Mouse (Mus musculus) liver, postnatal 0 days (tissue): ENCODE measurements around the gene Gm2696. TPM values are rescaled to one million over a fixed set of nuclear protein-coding genes. Genes with fewer than 3 reads are reported as not detected.

Experiments used
- ATAC-seq: fragments of 200-750 bp; cut with Nextera tagmentation; 2 replicates; pipeline ENCODE4 v1.8.0; 2017; ENCODE audit warnings: mild to moderate bottlenecking, moderate library complexity
- DNase-seq: peaks from one replicate; pipeline ENCODE4 v3.0.0-alpha.2; 2016
- H3K27ac ChIP-seq: fragments of 300-500 bp; sonication (generic); 2 replicates; pipeline ENCODE4 v1.5.1; 2014; ENCODE audit warnings: antibody characterized with exemption, moderate library complexity, mild to moderate bottlenecking, low read depth
- H3K27me3 ChIP-seq: fragments of 300-500 bp; sonication (generic); 2 replicates; pipeline ENCODE4 v1.6.1; 2014; ENCODE audit warnings: low read length, control low read depth, mixed read lengths; ENCODE audit not compliant: insufficient read depth
- H3K36me3 ChIP-seq: fragments of 300-500 bp; sonication (generic); replicated peaks from 2 replicates; pipeline ENCODE4 v1.6.1; 2014; ENCODE audit warnings: mild to moderate bottlenecking, control low read depth, low read length, moderate library complexity, mixed read lengths; ENCODE audit not compliant: insufficient read depth
- H3K4me1 ChIP-seq: fragments of 300-500 bp; sonication (generic); 2 replicates; pipeline ENCODE4 v1.6.1; 2014; ENCODE audit warnings: antibody characterized with exemption, mild to moderate bottlenecking, control low read depth; ENCODE audit not compliant: insufficient read depth
- H3K4me2 ChIP-seq: fragments of 300-500 bp; sonication (generic); 2 replicates; pipeline ENCODE4 v1.6.1; 2014; ENCODE audit warnings: low read depth, mild to moderate bottlenecking, low read length, moderate library complexity, mixed read lengths
- H3K4me3 ChIP-seq: fragments of 300-500 bp; sonication (generic); 2 replicates; pipeline ENCODE4 v1.5.1; 2014; ENCODE audit warnings: low read depth, low read length
- H3K9ac ChIP-seq: fragments of 300-500 bp; sonication (generic); replicated peaks from 2 replicates; pipeline ENCODE4 v1.6.1; 2014; ENCODE audit warnings: mild to moderate bottlenecking, moderate library complexity
- H3K9me3 ChIP-seq: fragments of 300-500 bp; sonication (generic); 2 replicates; pipeline ENCODE4 v1.6.1; 2016; ENCODE audit warnings: mild to moderate bottlenecking, control low read depth, low read length, mixed read lengths
- CTCF ChIP-seq: sonication (generic); IDR thresholded peaks from 2 replicates; pipeline ENCODE4 v1.5.1; 2016; ENCODE audit warnings: antibody characterized with exemption, low read depth
- EP300 ChIP-seq: IDR thresholded peaks from 2 replicates; pipeline ENCODE4 v1.6.1; 2016; ENCODE audit warnings: antibody characterized with exemption, low read depth, mild to moderate bottlenecking
- WGBS: fragments of 180-500 bp; shearing (Covaris S2); extraction: QIAGEN DNeasy Blood & Tissue Kit; methylation state at CpG from one replicate; pipeline ENCODE4 v1.1.7; 2014; ENCODE audit not compliant: insufficient replicate concordance; 5-methylcytosine and 5-hydroxymethylcytosine counted together
- polyA plus RNA-seq: library from polyadenylated mRNA; unstranded; fragments of >200 nt; fragmentation: Nextera tagmentation; extraction: Ambion mirVana; gene quantifications from 2 replicates; pipeline ENCODE4 v1.2.1, GENCODE M21; 2015

The Gm2696 gene
- polyA plus RNA-seq, 1 experiment from 2014 or later = not detected

DNA sequence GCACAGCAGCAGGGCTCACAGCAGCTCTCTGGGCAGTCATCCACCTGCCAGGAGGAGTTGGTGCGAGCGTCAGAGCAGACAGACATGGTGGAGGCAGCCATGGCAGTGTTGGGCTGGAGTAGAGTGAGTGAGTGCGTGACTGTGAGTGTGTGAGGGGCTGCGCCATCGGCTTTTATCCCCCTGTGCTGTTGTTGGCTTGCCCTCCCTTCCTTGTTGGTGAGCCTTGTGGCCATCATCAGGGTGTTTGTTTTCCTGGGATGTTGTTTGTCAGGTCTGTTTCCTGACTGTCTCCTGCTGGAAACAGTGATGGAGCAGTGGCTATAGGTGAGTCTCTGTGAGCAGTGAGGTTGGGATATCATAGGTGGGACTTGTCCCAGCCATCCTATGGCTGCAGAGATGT lies 2.7 kb upstream of the Gm2696 start, which contains the start of gene Gm9507:
TSS of gene Gm9507 (minus strand) at position 101 of the 400 bp plus-strand sequence.
- H3K27me3 ChIP-seq = no peaks in the 10 kb centered on the region
- DNase-seq (no peak), ATAC-seq (no peak)
- no peaks in the 10 kb centered on the region for H3K36me3 ChIP-seq
- no peak within 1 kb of the TSS for H3K9ac ChIP-seq
- no peaks in the 10 kb centered on the region for H3K4me1 ChIP-seq
- no peak for TF ChIP-seq EP300
- no peak for TF ChIP-seq CTCF
- H3K4me2 ChIP-seq = no peak within 1 kb of the TSS
- H3K4me3 ChIP-seq = no peak within 1 kb of the TSS
- WGBS = 61% methylated on average over 5 of the region's 5 CpGs
- H3K9me3 ChIP-seq = no peaks in the 10 kb centered on the region
- no peak within 1 kb of the TSS for H3K27ac ChIP-seq

GRCm38 (mm10) chr10:77815514-77815913 lies 1.0 kb downstream of the Gm2696 start:
- no peak overlapping the region for H3K4me3 ChIP-seq

GRCm38 (mm10) chr10:77818523-77818922 lies 4.0 kb downstream of the Gm2696 start:
- 94% methylated on average over 4 of the region's 4 CpGs for WGBS
- DNase-seq (no peak), ATAC-seq (no peak)
- TF ChIP-seq EP300 (no peak), CTCF (no peak)
- Histone ChIP-seq H3K27ac (no peak overlapping the region), H3K9me3 (no peaks in the 10 kb centered on the region), H3K4me1 (no peaks in the 10 kb centered on the region), H3K27me3 (no peaks in the 10 kb centered on the region), H3K4me3 (no peak overlapping the region), H3K9ac (no peak overlapping the region), H3K4me2 (no peak overlapping the region), H3K36me3 (no peaks in the 10 kb centered on the region)

More at GRCm38 (mm10) chr10:77815514-77815913, 1.0 kb downstream of the Gm2696 start:
- H3K9ac ChIP-seq = no peak overlapping the region
- TF ChIP-seq EP300 (no peak), CTCF (peak; percentile 65)
- H3K4me1 ChIP-seq = no peaks in the 10 kb centered on the region
- ATAC-seq = no peak
- DNase-seq = peak; percentile 33
- H3K36me3 ChIP-seq = no peaks in the 10 kb centered on the region
- H3K27ac ChIP-seq = no peak overlapping the region
- WGBS = 24% methylated on average over 5 of the region's 5 CpGs
- H3K27me3 ChIP-seq = no peaks in the 10 kb centered on the region
- H3K9me3 ChIP-seq = no peaks in the 10 kb centered on the region
- no peak overlapping the region for H3K4me2 ChIP-seq

GRCm38 (mm10) chr10:77819203-77819602 lies 4.7 kb downstream of the Gm2696 start:
- WGBS = 54% methylated on average over 4 of the region's 4 CpGs
- Histone ChIP-seq H3K9ac (no peak overlapping the region), H3K4me1 (no peaks in the 10 kb centered on the region), H3K4me2 (no peak overlapping the region), H3K27me3 (no peaks in the 10 kb centered on the region), H3K27ac (no peak overlapping the region), H3K4me3 (no peak overlapping the region), H3K9me3 (no peaks in the 10 kb centered on the region), H3K36me3 (no peaks in the 10 kb centered on the region)
- no peak for TF ChIP-seq CTCF
- no peak for TF ChIP-seq EP300
- ATAC-seq (no peak), DNase-seq (no peak)

DNA sequence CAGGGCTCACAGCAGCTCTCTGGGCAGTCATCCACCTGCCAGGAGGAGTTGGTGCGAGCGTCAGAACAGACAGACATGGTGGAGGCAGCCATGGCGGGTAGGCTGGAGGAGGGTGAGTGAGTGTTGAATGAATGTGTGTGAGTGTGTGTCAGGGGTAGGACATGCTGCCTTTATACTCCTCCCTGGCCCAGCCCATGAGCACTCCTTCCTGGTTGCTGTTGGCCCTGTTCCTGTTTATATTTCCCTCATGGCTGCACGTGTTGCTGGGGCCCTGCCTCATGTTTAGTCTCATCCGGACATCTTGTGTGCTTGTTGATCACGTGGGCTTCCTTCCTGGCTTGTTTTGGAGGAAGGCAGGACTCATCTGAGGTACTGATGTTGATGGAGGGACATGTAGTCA lies 12.5 kb downstream of the Gm2696 start, which contains the start of gene Krtap10-4:
TSS of gene Krtap10-4 (minus strand) at position 145 of the 400 bp plus-strand sequence.
- H3K4me1 ChIP-seq = no peaks in the 10 kb centered on the region
- H3K4me3 ChIP-seq = no peak within 1 kb of the TSS
- H3K27me3 ChIP-seq = no peaks in the 10 kb centered on the region
- no peak within 1 kb of the TSS for H3K9ac ChIP-seq
- ATAC-seq = no peak
- DNase-seq = no peak
- H3K36me3 ChIP-seq = no peaks in the 10 kb centered on the region
- TF ChIP-seq CTCF (no peak), EP300 (no peak)
- no peak within 1 kb of the TSS for H3K27ac ChIP-seq
- no peak within 1 kb of the TSS for H3K4me2 ChIP-seq
- 49% methylated on average over 6 of the region's 6 CpGs for WGBS
- H3K9me3 ChIP-seq = no peaks in the 10 kb centered on the region

DNA sequence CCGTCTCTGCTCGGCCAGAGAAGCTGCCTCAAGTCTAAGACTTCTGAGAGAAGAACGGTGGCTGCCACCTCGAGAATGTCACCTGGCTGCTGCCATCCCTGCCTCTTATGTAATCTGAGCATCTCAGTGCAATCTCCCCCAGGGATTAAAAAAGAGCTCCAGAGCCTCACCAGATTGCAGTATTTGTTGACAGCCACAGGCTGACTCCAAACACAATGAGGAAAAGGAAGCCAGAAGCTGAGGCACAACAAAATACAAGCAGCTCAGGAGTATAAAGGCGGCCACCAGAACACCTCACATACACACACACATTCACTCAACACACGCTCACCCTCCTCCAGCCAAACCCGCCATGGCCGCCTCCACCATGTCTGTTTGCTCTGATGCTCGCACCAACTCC lies 21.2 kb downstream of the Gm2696 start, which contains the start of gene Krtap10-10:
TSS of gene Krtap10-10 (plus strand) at position 301 of the 400 bp plus-strand sequence.
- Histone ChIP-seq H3K27ac (no peak within 1 kb of the TSS), H3K4me2 (no peak within 1 kb of the TSS), H3K36me3 (no peaks in the 10 kb centered on the region), H3K4me1 (no peaks in the 10 kb centered on the region), H3K9ac (no peak within 1 kb of the TSS), H3K27me3 (no peaks in the 10 kb centered on the region), H3K9me3 (no peaks in the 10 kb centered on the region), H3K4me3 (no peak within 1 kb of the TSS)
- DNase-seq (no peak), ATAC-seq (no peak)
- TF ChIP-seq EP300 = no peak
- TF ChIP-seq CTCF = no peak
- 65% methylated on average over 9 of the region's 9 CpGs for WGBS
